14 mouse cellular contexts compared by ENCODE assay signal in genomic region chr1:167391241-167391640, GRCm38 (mm10). TPM values are rescaled to one million over a fixed set of nuclear protein-coding genes. Genes with fewer than 3 reads are reported as not detected.
A peak's percentile ranks its signal among the peaks of the same experiment; 100 is the strongest.
DNase-seq lines count a peak whose midpoint lies in the region; ATAC-seq and TF ChIP-seq lines count a peak whose summit lies in the region.
"Had no signal": no experiment of that assay in that cellular context is flagged by ENCODE, and none has a peak within 500 bp of the region (broad histone marks: within the 10 kb centered on the region; RNA-seq: fewer than 3 reads in every experiment).

No protein-coding gene starts in this region.

- H3K4me2 ChIP-seq in liver, embryonic 13.5 days = peak overlapping the region; percentile 78

- H3K9ac ChIP-seq in liver, embryonic 13.5 days = peak overlapping the region; percentile 87
- H3K9ac ChIP-seq: lung, embryonic 15.5 days had no signal

- no peak for TF ChIP-seq CTCF in gastrocnemius, adult 2 months (IDR thresholded peaks at IDR 0.05)
- no peak for TF ChIP-seq CTCF in kidney, adult 2 months (conservative IDR thresholded peaks at IDR 0.05; ENCODE audit: insufficient read depth, insufficient read length, low read depth, low read length)

- no peaks in the 10 kb centered on the region for H3K27me3 ChIP-seq in kidney, adult 2 months (replicated peaks; ENCODE audit: control insufficient read depth, insufficient read depth, low read length)
- peaks cover 12% of the 10 kb centered on the region for H3K27me3 ChIP-seq in liver, embryonic 13.5 days

- H3K9me3 ChIP-seq in liver, embryonic 13.5 days (replicated peaks) = no peaks in the 10 kb centered on the region
- H3K9me3 ChIP-seq: lung, embryonic 15.5 days had no signal

- TF ChIP-seq POLR2A in kidney, adult 2 months (IDR thresholded peaks at IDR 0.05; ENCODE audit: low read depth, low read length) = no peak

- 73% methylated on average over 6 of the region's 6 CpGs for WGBS in kidney, adult 2 months
- WGBS in liver, embryonic 13.5 days (ENCODE audit: insufficient replicate concordance) = 72% methylated on average over 6 of the region's 6 CpGs

- ATAC-seq in liver, embryonic 13.5 days (ENCODE audit: low read depth) = no peak

- DNase-seq in gastrocnemius, adult 2 months = no peak
- no peak for DNase-seq in gastrocnemius, postnatal 4 days (ENCODE audit: low spot score in 2 of 2)
- no peak for DNase-seq in kidney, adult 2 months
- no peak for DNase-seq in kidney, postnatal 4 days
- no peak for DNase-seq in liver, embryonic 13.5 days
- peak; percentile 35 for DNase-seq in yolk sac, embryonic 10.5 days (ENCODE audit: low spot score)
- no peak for DNase-seq in spleen, postnatal 14 days (ENCODE audit: low spot score in 2 of 2)
- no peak for DNase-seq in adrenal gland, postnatal 14 days
- DNase-seq: cerebellum, adult 9-10 months; gastrocnemius, postnatal 25 days; kidney, postnatal 10 days; layer of hippocampus, adult 9-11 months; right cerebral cortex, adult 18-20 months had no signal

- peak overlapping the region; percentile 82 for H3K4me3 ChIP-seq in gastrocnemius, adult 2 months
- H3K4me3 ChIP-seq in kidney, adult 2 months (ENCODE audit: insufficient read depth, low read depth, low read length) = no peak overlapping the region
- H3K4me3 ChIP-seq in liver, embryonic 13.5 days (replicated peaks) = peak overlapping the region; percentile 81
- H3K4me3 ChIP-seq: lung, embryonic 15.5 days had no signal

- intact Hi-C loops in gastrocnemius, adult 2 months (cut with DNase I) = no loop called here

- peak overlapping the region; percentile 95 for H3K27ac ChIP-seq in gastrocnemius, adult 2 months
- H3K27ac ChIP-seq in kidney, adult 2 months (ENCODE audit: insufficient read depth, low read depth, low read length) = peak overlapping the region; percentile 28; the same call in 1 of the 2 replicates
- peak overlapping the region; percentile 100 for H3K27ac ChIP-seq in liver, embryonic 13.5 days
- H3K27ac ChIP-seq: lung, embryonic 15.5 days had no signal

- peaks cover 17% of the 10 kb centered on the region for H3K4me1 ChIP-seq in kidney, adult 2 months (ENCODE audit: control insufficient read depth, insufficient read depth, low read length)
- peaks cover 71% of the 10 kb centered on the region for H3K4me1 ChIP-seq in liver, embryonic 13.5 days (replicated peaks)

- H3K36me3 ChIP-seq in kidney, adult 2 months (ENCODE audit: control insufficient read depth, insufficient read depth, low read length) = no peaks in the 10 kb centered on the region
- H3K36me3 ChIP-seq in liver, embryonic 13.5 days = peaks cover 44% of the 10 kb centered on the region
- H3K36me3 ChIP-seq: lung, embryonic 15.5 days had no signal

RNA-seq across cellular contexts. Expression of gene Mgst3, which starts 2.4 kb away (rescaled TPM):
- total RNA-seq in gastrocnemius, adult 2 months (2021) = 100 to 1,000 TPM; 147 to 151 TPM
- total RNA-seq in gastrocnemius, postnatal 4 days (2021) = 10 to 100 TPM; 29.3 to 31.7 TPM
- polyA plus RNA-seq in kidney, adult 2 months (2012; rRNA removed) = 560 and 626 TPM in 2 replicates
- 337 and 409 TPM in 2 replicates for polyA plus RNA-seq in liver, embryonic 13.5 days (2015; fragmentation: Nextera tagmentation; extraction: Ambion mirVana)
- 69.7 and 75.6 TPM in 2 replicates for total RNA-seq in adrenal gland, postnatal 14 days (2021)

RNA-seq across cellular contexts. Expression of gene Aldh9a1, which starts 41.5 kb away (rescaled TPM):
- total RNA-seq in gastrocnemius, adult 2 months (2021) = 1 to 10 TPM; 4.1 to 5.8 TPM
- 10 to 100 TPM; 11.0 to 16.8 TPM for total RNA-seq in gastrocnemius, postnatal 4 days (2021)
- polyA plus RNA-seq in kidney, adult 2 months (2012; rRNA removed) = 150 and 171 TPM in 2 replicates
- 85.4 and 92.0 TPM in 2 replicates for polyA plus RNA-seq in liver, embryonic 13.5 days (2015; fragmentation: Nextera tagmentation; extraction: Ambion mirVana)
- 56.9 and 59.4 TPM in 2 replicates for total RNA-seq in adrenal gland, postnatal 14 days (2021)

Comparison
In these comparisons a context has a peak if more than half of its experiments do, and no peak if none do; other contexts are left out.
1. H3K27ac ChIP-seq: peak in every context shown above with its lines; median percentile 100 in liver, embryonic 13.5 days; 95 in gastrocnemius, adult 2 months; 28 in kidney, adult 2 months.